Mouse (Mus musculus) bone marrow macrophage, adult 2 months (primary cell): Measurements from ENCODE around the gene Fxyd7.

Source experiments
- CTCF ChIP-seq: IDR thresholded peaks from 2 replicates; pipeline ENCODE4 v1.5.1; 2012; ENCODE audit warnings: low read depth, mild to moderate bottlenecking, low read length, moderate library complexity
- POLR2A ChIP-seq: IDR thresholded peaks from 2 replicates; pipeline ENCODE4 v1.6.1; 2012; ENCODE audit warnings: mild to moderate bottlenecking, low read depth, low read length, borderline replicate concordance

GRCm38 (mm10) chr7:31008175-31008574, 43.1 kb downstream of the Fxyd7 start:
- TF ChIP-seq CTCF (no peak), POLR2A (no peak)
